Mouse (Mus musculus) limb, embryonic 14.5 days (tissue): Measurements from ENCODE around the gene Dcaf1. TPM values are rescaled to one million over a fixed set of nuclear protein-coding genes. Genes with fewer than 3 reads are reported as not detected.
A peak's percentile ranks its signal among the peaks of the same experiment; 100 is the strongest.

Experiments
- ATAC-seq: fragments of 200-750 bp; cut with Nextera tagmentation; 2 replicates; pipeline ENCODE4 v1.8.0; 2017; ENCODE audit warnings: low read depth, moderate number of reproducible peaks, moderate TSS enrichment; ENCODE audit not compliant: low FRiP score
- DNase-seq: peaks from one replicate; pipeline ENCODE4 v3.0.0-alpha.2; 2015; ENCODE audit warnings: low spot score
- H3K27ac ChIP-seq: fragments of 300-500 bp; sonication (generic); replicated peaks from 2 replicates; pipeline ENCODE4 v1.5.1; 2014; ENCODE audit warnings: low read depth, mild to moderate bottlenecking, low read length, moderate library complexity, mixed read lengths
- H3K27me3 ChIP-seq: fragments of 300-500 bp; sonication (generic); 2 replicates; pipeline ENCODE4 v1.6.1; 2014; ENCODE audit warnings: low read length, mixed read lengths; ENCODE audit not compliant: control insufficient read depth, insufficient read depth
- H3K36me3 ChIP-seq: fragments of 300-500 bp; sonication (generic); 2 replicates; pipeline ENCODE4 v1.6.1; 2014; ENCODE audit warnings: mild to moderate bottlenecking, low read length, moderate library complexity, mixed read lengths; ENCODE audit not compliant: control insufficient read depth, insufficient read depth
- H3K4me1 ChIP-seq: fragments of 300-500 bp; sonication (generic); 2 replicates; pipeline ENCODE4 v1.6.1; 2014; ENCODE audit warnings: antibody characterized with exemption, low read length, mixed read lengths; ENCODE audit not compliant: control insufficient read depth, insufficient read depth
- H3K4me2 ChIP-seq: fragments of 300-500 bp; sonication (generic); replicated peaks from 2 replicates; pipeline ENCODE4 v1.6.1; 2014; ENCODE audit warnings: low read depth, mild to moderate bottlenecking, low read length, moderate library complexity; ENCODE audit not compliant: severe bottlenecking
- H3K4me3 ChIP-seq: fragments of 300-500 bp; sonication (generic); replicated peaks from 2 replicates; pipeline ENCODE4 v1.5.1; 2014; ENCODE audit warnings: low read length
- H3K9ac ChIP-seq: fragments of 300-500 bp; sonication (generic); 2 replicates; pipeline ENCODE4 v1.6.1; 2014; ENCODE audit warnings: mild to moderate bottlenecking, low read depth, low read length, moderate library complexity; ENCODE audit not compliant: severe bottlenecking
- H3K9me3 ChIP-seq: fragments of 300-500 bp; sonication (generic); 2 replicates; pipeline ENCODE4 v1.6.1; 2016; ENCODE audit warnings: low read length; ENCODE audit not compliant: control insufficient read depth
- POLR2A ChIP-seq: fragments of 200-500 bp; IDR thresholded peaks from 2 replicates; pipeline ENCODE4 v1.8.0; 2012; ENCODE audit warnings: inconsistent platforms, mild to moderate bottlenecking, moderate library complexity, borderline replicate concordance; ENCODE audit not compliant: insufficient read depth, insufficient read length; ENCODE audit errors: extremely low read depth
- WGBS: fragments of 180-500 bp; shearing (Covaris S2); extraction: QIAGEN DNeasy Blood & Tissue Kit; methylation state at CpG from one replicate; pipeline ENCODE4 v1.1.7; 2014; 5-methylcytosine and 5-hydroxymethylcytosine counted together
- polyA plus RNA-seq, 2 experiments: library from polyadenylated mRNA; depleted of rRNA in 1 of 2; stranded (reverse) in 1 of 2; unstranded in 1 of 2; fragments of >200 nt; fragmentation: Nextera tagmentation in 1 of 2; extraction: Ambion mirVana in 1 of 2; gene quantifications; 2 replicates each; pipeline versions ENCODE4 v1.2.1 to v1.2.3; 2012 to 2014

Gene Dcaf1
- polyA plus RNA-seq, 2 experiments = 18.4 to 27.6 TPM

DNA sequence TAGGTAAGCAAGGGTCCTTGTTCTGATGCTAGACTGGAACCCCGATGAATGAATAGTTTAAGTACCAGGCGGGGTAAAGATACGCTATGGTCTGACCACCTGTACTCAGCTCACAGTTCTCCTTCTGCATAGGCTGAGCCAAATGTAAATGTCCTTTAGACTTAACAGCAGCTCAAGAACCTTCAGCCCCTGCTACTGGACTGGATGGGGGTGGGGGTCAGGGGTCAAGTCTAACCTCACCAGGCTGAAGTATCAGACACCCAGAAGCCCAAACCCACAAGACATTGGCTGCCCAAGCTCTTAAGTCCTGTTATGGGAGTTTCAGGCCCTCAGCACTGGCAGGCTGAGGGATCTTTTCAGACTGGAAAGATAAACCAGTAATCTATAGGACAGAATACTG lies 66.7 kb downstream of the Dcaf1 start:
- DNase-seq (no peak), ATAC-seq (no peak)
- no peak overlapping the region for H3K4me2 ChIP-seq
- WGBS = 92% methylated on average over 3 of the region's 3 CpGs
- peaks cover 50% of the 10 kb centered on the region for H3K36me3 ChIP-seq
- no peak for TF ChIP-seq POLR2A
- no peak overlapping the region for H3K27ac ChIP-seq
- H3K27me3 ChIP-seq = no peaks in the 10 kb centered on the region
- H3K9me3 ChIP-seq = no peaks in the 10 kb centered on the region
- H3K4me3 ChIP-seq = no peak overlapping the region
- peaks cover 32% of the 10 kb centered on the region for H3K4me1 ChIP-seq
- no peak overlapping the region for H3K9ac ChIP-seq

- DNase-seq (no peak), ATAC-seq (no peak)
- 76% methylated on average over 9 of the region's 9 CpGs for WGBS
- Histone ChIP-seq H3K27ac (no peak overlapping the region), H3K4me3 (no peak overlapping the region), H3K4me1 (peaks cover 24% of the 10 kb centered on the region), H3K36me3 (peaks cover 43% of the 10 kb centered on the region), H3K9me3 (no peaks in the 10 kb centered on the region), H3K27me3 (no peaks in the 10 kb centered on the region), H3K9ac (no peak overlapping the region), H3K4me2 (no peak overlapping the region)
- TF ChIP-seq POLR2A = no peak
These were observed 67.6 kb downstream of the Dcaf1 start for GRCm38 (mm10) chr9:106889321-106889720.

- Histone ChIP-seq H3K9ac (peak overlapping the region; percentile 89), H3K4me3 (peak overlapping the region; percentile 92), H3K4me2 (peak overlapping the region; percentile 69), H3K9me3 (no peaks in the 10 kb centered on the region), H3K27me3 (no peaks in the 10 kb centered on the region), H3K4me1 (peaks cover 11% of the 10 kb centered on the region), H3K27ac (no peak overlapping the region), H3K36me3 (peaks cover 31% of the 10 kb centered on the region)
- no peak for DNase-seq
- no peak for TF ChIP-seq POLR2A
- 68% methylated on average over 8 of the region's 8 CpGs for WGBS
- ATAC-seq = no peak
These were observed 69.0 kb downstream of the Dcaf1 start for GRCm38 (mm10) chr9:106890496-106891240.

- H3K4me2 ChIP-seq = peak overlapping the region; percentile 69
- DNase-seq (no peak), ATAC-seq (no peak)
These were observed 69.7 kb downstream of the Dcaf1 start for GRCm38 (mm10) chr9:106891341-106891741.

DNA sequence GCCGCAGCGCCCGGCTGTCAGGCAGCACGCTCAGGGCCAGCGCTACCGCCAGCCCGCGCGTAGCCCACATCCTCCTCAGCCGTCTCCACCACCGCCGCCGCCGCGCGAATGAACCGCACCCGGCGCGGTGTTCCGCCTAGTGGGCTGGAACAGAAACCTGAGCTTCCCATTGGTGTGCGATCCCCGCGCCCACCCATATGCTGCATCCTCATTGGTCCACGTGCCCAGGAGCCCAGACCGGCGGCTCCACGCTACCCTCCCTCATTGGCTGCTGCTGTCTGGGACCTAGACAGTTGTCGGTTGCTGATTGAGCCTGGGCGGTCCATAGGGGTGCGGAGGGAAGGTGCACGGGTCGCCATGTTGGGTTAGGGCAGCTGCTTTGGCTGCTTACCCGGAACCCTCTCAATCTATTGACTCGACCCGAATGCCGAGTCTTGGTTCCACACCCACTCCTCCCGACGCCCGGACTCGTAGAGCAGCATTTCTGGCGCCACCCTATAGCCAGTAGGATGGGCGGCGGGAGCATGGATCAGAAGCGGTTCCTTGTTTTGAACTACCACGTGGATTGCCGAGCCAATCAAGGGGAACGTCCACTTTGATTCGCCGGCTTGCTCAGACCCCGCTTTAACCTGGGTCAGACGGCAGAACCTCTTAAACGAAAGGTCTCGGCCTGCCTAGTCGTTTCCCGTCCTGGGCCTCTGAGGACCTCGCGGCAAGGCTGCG lies 70.3 kb downstream of the Dcaf1 start, which contains the start of gene Manf:
Manf (minus strand) TSS at position 151 of the 723 bp plus-strand sequence.
- Histone ChIP-seq H3K4me1 (peaks cover 11% of the 10 kb centered on the region), H3K9me3 (no peaks in the 10 kb centered on the region), H3K4me3 (peak within 1 kb of the TSS; percentile 92), H3K27ac (peak within 1 kb of the TSS; percentile 83), H3K4me2 (peak within 1 kb of the TSS; percentile 69), H3K9ac (peak within 1 kb of the TSS; percentile 89), H3K27me3 (no peaks in the 10 kb centered on the region), H3K36me3 (peaks cover 31% of the 10 kb centered on the region)
- peak; percentile 98 for ATAC-seq
- DNase-seq = peak; percentile 98
- peak; percentile 93 for TF ChIP-seq POLR2A
- WGBS = under 1% methylated on average over 48 of the region's 59 CpGs

More at GRCm38 (mm10) chr9:106891341-106891741, 69.7 kb downstream of the Dcaf1 start:
- peak overlapping the region; percentile 89 for H3K9ac ChIP-seq
- H3K4me1 ChIP-seq = peaks cover 11% of the 10 kb centered on the region
- WGBS = under 1% methylated on average over 16 of the region's 17 CpGs
- peak overlapping the region; percentile 76 for H3K27ac ChIP-seq
- no peak for TF ChIP-seq POLR2A
- H3K9me3 ChIP-seq = no peaks in the 10 kb centered on the region
- H3K27me3 ChIP-seq = no peaks in the 10 kb centered on the region
- peak overlapping the region; percentile 92 for H3K4me3 ChIP-seq
- peaks cover 31% of the 10 kb centered on the region for H3K36me3 ChIP-seq
